Mouse (Mus musculus) spleen, postnatal 36 days (tissue): ENCODE data around the gene Lrrc17.
"Not testable (repeated sequence)": the region's sequence is repeated elsewhere in the genome, so short reads cannot be mapped to it uniquely, and the experiment has no call there.

Experiments
- DNase-seq, 2 experiments: peaks; one replicate each; pipeline ENCODE4 v3.0.0; 2022; ENCODE audit warnings: low spot score in 2 of 2, mixed read lengths in 1 of 2

Gene Lrrc17

GRCm38 (mm10) chr5:21605936-21606335 lies 62.6 kb downstream of the Lrrc17 start:
- no peak for DNase-seq

GRCm38 (mm10) chr5:21608311-21609304 lies 65.2 kb downstream of the Lrrc17 start:
- DNase-seq, result no peak

- no peak for DNase-seq
Measured at GRCm38 (mm10) chr5:21610996-21611395, 67.6 kb downstream of the Lrrc17 start.

- not testable (repeated sequence) for DNase-seq
Measured at GRCm38 (mm10) chr5:21614299-21614698, 70.9 kb downstream of the Lrrc17 start.

- no peak for DNase-seq
Measured at GRCm38 (mm10) chr5:21616450-21617009, 73.2 kb downstream of the Lrrc17 start.
